Mouse (Mus musculus) intestine, postnatal 0 days (tissue): ENCODE results near the gene Gpx2. TPM values are rescaled to one million over a fixed set of nuclear protein-coding genes. Genes with fewer than 3 reads are reported as not detected.

Source experiments
- ATAC-seq: fragments of 200-750 bp; cut with Nextera tagmentation; 2 replicates; pipeline ENCODE4 v1.8.0; 2017; ENCODE audit warnings: mild to moderate bottlenecking, moderate TSS enrichment, moderate library complexity
- H3K27ac ChIP-seq: fragments of 300-500 bp; sonication (generic); 2 replicates; pipeline ENCODE4 v1.5.1; 2014; ENCODE audit warnings: mild to moderate bottlenecking, low read depth, low read length, moderate library complexity
- H3K27me3 ChIP-seq: fragments of 300-500 bp; sonication (generic); replicated peaks from 2 replicates; pipeline ENCODE4 v1.6.1; 2014; ENCODE audit warnings: low read length, mixed read lengths; ENCODE audit not compliant: control insufficient read depth, insufficient read depth
- H3K36me3 ChIP-seq: fragments of 300-500 bp; sonication (generic); 2 replicates; pipeline ENCODE4 v1.6.1; 2014; ENCODE audit warnings: mild to moderate bottlenecking, moderate library complexity; ENCODE audit not compliant: control insufficient read depth, insufficient read depth
- H3K4me1 ChIP-seq: fragments of 300-500 bp; sonication (generic); replicated peaks from 2 replicates; pipeline ENCODE4 v1.6.1; 2014; ENCODE audit warnings: antibody characterized with exemption, low read length, mixed read lengths; ENCODE audit not compliant: control insufficient read depth, insufficient read depth
- H3K4me2 ChIP-seq: fragments of 300-500 bp; sonication (generic); replicated peaks from 2 replicates; pipeline ENCODE4 v1.6.1; 2014; ENCODE audit warnings: low read depth, mild to moderate bottlenecking, moderate library complexity
- H3K4me3 ChIP-seq: fragments of 300-500 bp; sonication (generic); 2 replicates; pipeline ENCODE4 v1.5.1; 2014; ENCODE audit warnings: low read depth, low read length
- H3K9ac ChIP-seq: fragments of 300-500 bp; sonication (generic); 2 replicates; pipeline ENCODE4 v1.6.1; 2014; ENCODE audit warnings: mild to moderate bottlenecking, low read depth, low read length
- H3K9me3 ChIP-seq: fragments of 300-500 bp; sonication (generic); 2 replicates; pipeline ENCODE4 v1.6.1; 2016; ENCODE audit warnings: mixed run types; ENCODE audit not compliant: control insufficient read depth
- CTCF ChIP-seq: sonication (generic); IDR thresholded peaks from 2 replicates; pipeline ENCODE4 v1.5.1; 2016; ENCODE audit warnings: low read depth, mild to moderate bottlenecking, control low read depth, antibody characterized with exemption, moderate library complexity
- WGBS: fragments of 180-500 bp; shearing (Covaris S2); extraction: QIAGEN DNeasy Blood & Tissue Kit; methylation state at CpG from one replicate; pipeline ENCODE4 v1.1.7; 2014; 5-methylcytosine and 5-hydroxymethylcytosine counted together
- polyA plus RNA-seq: library from polyadenylated mRNA; unstranded; fragments of >200 nt; fragmentation: Nextera tagmentation; extraction: Ambion mirVana; gene quantifications from 2 replicates; pipeline ENCODE4 v1.2.1, GENCODE M21; 2015

Gpx2 gene
- polyA plus RNA-seq, 1 experiment from 2014 or later: 148 TPM

- no peak overlapping the region for H3K4me3 ChIP-seq
- H3K4me1 ChIP-seq: no peaks in the 10 kb centered on the region
- H3K27me3 ChIP-seq: no peaks in the 10 kb centered on the region
- H3K27ac ChIP-seq: no peak overlapping the region
- H3K9me3 ChIP-seq: no peaks in the 10 kb centered on the region
- peak; percentile 82 for ATAC-seq
- H3K9ac ChIP-seq: no peak overlapping the region
- WGBS: 45% methylated on average over 10 of the region's 10 CpGs
- TF ChIP-seq CTCF: 0 out of 2 replicates have a peak, but pooled peaks have one; percentile 31
- H3K36me3 ChIP-seq: peaks cover 18% of the 10 kb centered on the region; the same call in 1 of the 2 replicates
- H3K4me2 ChIP-seq: no peak overlapping the region
Measured at GRCm38 (mm10) chr12:76778305-76779083, 16.9 kb downstream of the Gpx2 start.

GRCm38 (mm10) chr12:76777845-76778244 is 17.5 kb downstream of the Gpx2 start:
- peaks cover 18% of the 10 kb centered on the region; the same call in 1 of the 2 replicates for H3K36me3 ChIP-seq
- H3K4me3 ChIP-seq: no peak overlapping the region
- no peaks in the 10 kb centered on the region for H3K9me3 ChIP-seq
- H3K4me2 ChIP-seq: no peak overlapping the region
- no peaks in the 10 kb centered on the region for H3K27me3 ChIP-seq
- peak; percentile 44 for ATAC-seq
- H3K4me1 ChIP-seq: no peaks in the 10 kb centered on the region
- no peak overlapping the region for H3K9ac ChIP-seq
- H3K27ac ChIP-seq: no peak overlapping the region
- peak; percentile 60 for TF ChIP-seq CTCF

- Histone ChIP-seq H3K27ac (no peak overlapping the region), H3K4me2 (no peak overlapping the region), H3K9me3 (no peaks in the 10 kb centered on the region), H3K4me3 (no peak overlapping the region), H3K27me3 (no peaks in the 10 kb centered on the region), H3K9ac (no peak overlapping the region), H3K36me3 (peaks cover 18% of the 10 kb centered on the region; the same call in 1 of the 2 replicates), H3K4me1 (no peaks in the 10 kb centered on the region)
- ATAC-seq: no peak
- WGBS: 53% methylated on average over 5 of the region's 5 CpGs
- no peak for TF ChIP-seq CTCF
Measured at GRCm38 (mm10) chr12:76776898-76777297, 18.5 kb downstream of the Gpx2 start.

- H3K9me3 ChIP-seq: no peaks in the 10 kb centered on the region
- no peak overlapping the region for H3K9ac ChIP-seq
- no peak overlapping the region for H3K27ac ChIP-seq
- H3K4me3 ChIP-seq: no peak overlapping the region
- 81% methylated on average over 4 of the region's 4 CpGs for WGBS
- ATAC-seq: no peak
- no peak overlapping the region for H3K4me2 ChIP-seq
- peaks cover 17% of the 10 kb centered on the region; the same call in 1 of the 2 replicates for H3K36me3 ChIP-seq
- no peak for TF ChIP-seq CTCF
- H3K27me3 ChIP-seq: no peaks in the 10 kb centered on the region
- H3K4me1 ChIP-seq: no peaks in the 10 kb centered on the region
Measured at GRCm38 (mm10) chr12:76775132-76775531, 20.2 kb downstream of the Gpx2 start.

- ATAC-seq: no peak
- H3K9ac ChIP-seq: no peak overlapping the region
- WGBS: 67% methylated on average over 3 of the region's 3 CpGs
- H3K27me3 ChIP-seq: no peaks in the 10 kb centered on the region
- no peak for TF ChIP-seq CTCF
- no peak overlapping the region for H3K27ac ChIP-seq
- no peak overlapping the region for H3K4me3 ChIP-seq
- no peaks in the 10 kb centered on the region for H3K9me3 ChIP-seq
- no peak overlapping the region for H3K4me2 ChIP-seq
- peaks cover 12% of the 10 kb centered on the region; the same call in 1 of the 2 replicates for H3K36me3 ChIP-seq
- no peaks in the 10 kb centered on the region for H3K4me1 ChIP-seq
Measured at GRCm38 (mm10) chr12:76774652-76775051, 20.7 kb downstream of the Gpx2 start.

- H3K9me3 ChIP-seq: no peaks in the 10 kb centered on the region
- no peak for TF ChIP-seq CTCF
- H3K9ac ChIP-seq: no peak overlapping the region
- no peak for ATAC-seq
- no peaks in the 10 kb centered on the region for H3K4me1 ChIP-seq
- H3K27ac ChIP-seq: no peak overlapping the region
- no peak overlapping the region for H3K4me3 ChIP-seq
- no peaks in the 10 kb centered on the region for H3K27me3 ChIP-seq
- H3K4me2 ChIP-seq: no peak overlapping the region
- WGBS: 85% methylated on average over 5 of the region's 5 CpGs
- H3K36me3 ChIP-seq: peaks cover 6% of the 10 kb centered on the region; the same call in 1 of the 2 replicates
Measured at GRCm38 (mm10) chr12:76771540-76771939, 23.8 kb downstream of the Gpx2 start.
